Mouse (Mus musculus) myocyte (in vitro differentiated cells): ENCODE data around the gene Gmppb.

Source experiments
- POLR2A ChIP-seq: IDR thresholded peaks from one replicate; pipeline ENCODE4 v1.6.1; 2011; ENCODE audit warnings: low read depth, mild to moderate bottlenecking, control low read depth, moderate library complexity; ENCODE audit not compliant: insufficient read length
- POLR2AphosphoS2 ChIP-seq: IDR thresholded peaks from one replicate; pipeline ENCODE4 v1.6.1; 2011; ENCODE audit warnings: low read depth, control low read depth; ENCODE audit not compliant: insufficient read length
- USF1 ChIP-seq: IDR thresholded peaks from one replicate; pipeline ENCODE4 v1.6.1; 2011; ENCODE audit warnings: low read depth, mild to moderate bottlenecking, control low read depth, moderate library complexity

GRCm38 (mm10) chr9:108069529-108069928, 20.5 kb downstream of the Gmppb start:
- TF ChIP-seq POLR2A (no peak), POLR2AphosphoS2 (no peak), USF1 (no peak)
